Mouse (Mus musculus): ENCODE measurements at regions not wholly inside any gene's neighbourhood (a gene's known extent, or its start where the extent isn't known, plus 50 kb on each side); places are given as distances from the start of the nearest gene placed in this dataset.
A peak's percentile ranks its signal among the peaks of the same experiment; 100 is the strongest.

GRCm38 (mm10) chr2:9553313-9553712 is 327.7 kb upstream of the 4930412O13Rik start:
- Histone ChIP-seq H3K4me3 (no peak overlapping the region), H3K36me3 (no peaks in the 10 kb centered on the region), H3K27ac (no peak overlapping the region), H3K9me3 (no peaks in the 10 kb centered on the region), H3K4me1 (no peaks in the 10 kb centered on the region), H3K9ac (no peak overlapping the region), H3K4me2 (no peak overlapping the region), H3K27me3 (no peaks in the 10 kb centered on the region)
- no peak for ATAC-seq (ENCODE audit: borderline replicate concordance, extremely low read depth, low FRiP score, low TSS enrichment)

GRCm38 (mm10) chr2:9564487-9565043 is 316.5 kb upstream of the 4930412O13Rik start:
- no peak overlapping the region for H3K4me3 ChIP-seq
- H3K9me3 ChIP-seq, result no peaks in the 10 kb centered on the region
- 37% methylated on average over 6 of the region's 6 CpGs for WGBS
- no peaks in the 10 kb centered on the region for H3K4me1 ChIP-seq
- H3K36me3 ChIP-seq, result no peaks in the 10 kb centered on the region
- no peak overlapping the region for H3K4me2 ChIP-seq
- no peak overlapping the region for H3K27ac ChIP-seq
- no peak overlapping the region for H3K9ac ChIP-seq
- no peaks in the 10 kb centered on the region for H3K27me3 ChIP-seq
- no peak for ATAC-seq (ENCODE audit: borderline replicate concordance, extremely low read depth, low FRiP score, low TSS enrichment)

- ATAC-seq (ENCODE audit: borderline replicate concordance, extremely low read depth, low FRiP score, low TSS enrichment), result no peak
- Histone ChIP-seq H3K4me3 (no peak overlapping the region), H3K9me3 (no peaks in the 10 kb centered on the region), H3K27ac (no peak overlapping the region), H3K9ac (no peak overlapping the region), H3K4me2 (no peak overlapping the region), H3K36me3 (no peaks in the 10 kb centered on the region), H3K4me1 (peaks cover 2% of the 10 kb centered on the region; the same call in 1 of the 2 replicates), H3K27me3 (no peaks in the 10 kb centered on the region)
- WGBS, result 78% methylated on average over 4 of the region's 4 CpGs
These were observed 311.8 kb upstream of the 4930412O13Rik start for GRCm38 (mm10) chr2:9569220-9569619.

GRCm38 (mm10) chr2:9574196-9574595 is 306.9 kb upstream of the 4930412O13Rik start:
- H3K27ac ChIP-seq, result peak overlapping the region; percentile 41; the same call in 1 of the 2 replicates
- no peaks in the 10 kb centered on the region for H3K9me3 ChIP-seq
- WGBS, result 39% methylated on average over 6 of the region's 6 CpGs
- H3K36me3 ChIP-seq, result no peaks in the 10 kb centered on the region
- H3K9ac ChIP-seq, result no peak overlapping the region
- no peaks in the 10 kb centered on the region for H3K27me3 ChIP-seq
- no peak overlapping the region for H3K4me2 ChIP-seq
- peaks cover 6% of the 10 kb centered on the region; the same call in 1 of the 2 replicates for H3K4me1 ChIP-seq
- peak; percentile 62; the same call in 1 of the 2 replicates for ATAC-seq (ENCODE audit: borderline replicate concordance, extremely low read depth, low FRiP score, low TSS enrichment)
- H3K4me3 ChIP-seq, result no peak overlapping the region

- 70% methylated on average over 5 of the region's 5 CpGs for WGBS
- Histone ChIP-seq H3K27ac (peak overlapping the region; percentile 41; the same call in 1 of the 2 replicates), H3K9ac (no peak overlapping the region), H3K36me3 (no peaks in the 10 kb centered on the region), H3K4me3 (no peak overlapping the region), H3K4me2 (no peak overlapping the region), H3K4me1 (peaks cover 6% of the 10 kb centered on the region; the same call in 1 of the 2 replicates), H3K9me3 (no peaks in the 10 kb centered on the region), H3K27me3 (no peaks in the 10 kb centered on the region)
- ATAC-seq (ENCODE audit: borderline replicate concordance, extremely low read depth, low FRiP score, low TSS enrichment), result peak; percentile 64; the same call in 1 of the 2 replicates
These were observed 306.4 kb upstream of the 4930412O13Rik start for GRCm38 (mm10) chr2:9574651-9575050.

- H3K4me3 ChIP-seq, result no peak overlapping the region
- no peak for ATAC-seq (ENCODE audit: borderline replicate concordance, extremely low read depth, low FRiP score, low TSS enrichment)
- no peaks in the 10 kb centered on the region for H3K27me3 ChIP-seq
- no peaks in the 10 kb centered on the region for H3K9me3 ChIP-seq
- H3K9ac ChIP-seq, result no peak overlapping the region
- H3K36me3 ChIP-seq, result no peaks in the 10 kb centered on the region
- 77% methylated on average over 4 of the region's 4 CpGs for WGBS
- H3K27ac ChIP-seq, result no peak overlapping the region
- H3K4me1 ChIP-seq, result peaks cover 6% of the 10 kb centered on the region; the same call in 1 of the 2 replicates
- H3K4me2 ChIP-seq, result no peak overlapping the region
These were observed 303.2 kb upstream of the 4930412O13Rik start for GRCm38 (mm10) chr2:9577868-9578267.

- no peaks in the 10 kb centered on the region for H3K36me3 ChIP-seq
- no peaks in the 10 kb centered on the region for H3K27me3 ChIP-seq
- WGBS, result 84% methylated on average over 3 of the region's 3 CpGs
- H3K4me3 ChIP-seq, result no peak overlapping the region
- no peak overlapping the region for H3K4me2 ChIP-seq
- H3K9ac ChIP-seq, result no peak overlapping the region
- no peaks in the 10 kb centered on the region for H3K4me1 ChIP-seq
- no peaks in the 10 kb centered on the region for H3K9me3 ChIP-seq
- ATAC-seq (ENCODE audit: borderline replicate concordance, extremely low read depth, low FRiP score, low TSS enrichment), result no peak
- no peak overlapping the region for H3K27ac ChIP-seq
These were observed 293.7 kb upstream of the 4930412O13Rik start for GRCm38 (mm10) chr2:9587389-9587788.

GRCm38 (mm10) chr2:9589200-9589599 is 291.9 kb upstream of the 4930412O13Rik start:
- Histone ChIP-seq H3K9me3 (no peaks in the 10 kb centered on the region), H3K36me3 (no peaks in the 10 kb centered on the region), H3K27ac (no peak overlapping the region), H3K4me1 (no peaks in the 10 kb centered on the region; the same call in 1 of the 2 replicates), H3K9ac (no peak overlapping the region), H3K27me3 (no peaks in the 10 kb centered on the region), H3K4me3 (no peak overlapping the region), H3K4me2 (no peak overlapping the region)
- no peak for ATAC-seq (ENCODE audit: borderline replicate concordance, extremely low read depth, low FRiP score, low TSS enrichment)

GRCm38 (mm10) chr2:9592531-9592930 is 288.5 kb upstream of the 4930412O13Rik start:
- H3K27ac ChIP-seq, result no peak overlapping the region
- no peaks in the 10 kb centered on the region; the same call in 1 of the 2 replicates for H3K4me1 ChIP-seq
- H3K36me3 ChIP-seq, result no peaks in the 10 kb centered on the region
- H3K4me2 ChIP-seq, result no peak overlapping the region
- 100% methylated on average over 1 of the region's 1 CpGs for WGBS
- ATAC-seq (ENCODE audit: borderline replicate concordance, extremely low read depth, low FRiP score, low TSS enrichment), result no peak
- H3K4me3 ChIP-seq, result no peak overlapping the region
- no peaks in the 10 kb centered on the region for H3K9me3 ChIP-seq
- H3K9ac ChIP-seq, result no peak overlapping the region
- no peaks in the 10 kb centered on the region for H3K27me3 ChIP-seq

- Histone ChIP-seq H3K27ac (no peak overlapping the region), H3K9me3 (no peaks in the 10 kb centered on the region), H3K36me3 (no peaks in the 10 kb centered on the region), H3K4me2 (no peak overlapping the region), H3K9ac (no peak overlapping the region), H3K4me3 (no peak overlapping the region), H3K4me1 (no peaks in the 10 kb centered on the region; the same call in 1 of the 2 replicates), H3K27me3 (no peaks in the 10 kb centered on the region)
- 28% methylated on average over 10 of the region's 10 CpGs for WGBS
- ATAC-seq (ENCODE audit: borderline replicate concordance, extremely low read depth, low FRiP score, low TSS enrichment), result no peak
These were observed 287.1 kb upstream of the 4930412O13Rik start for GRCm38 (mm10) chr2:9593931-9594330.

- Histone ChIP-seq H3K9ac (no peak overlapping the region), H3K27ac (no peak overlapping the region), H3K4me1 (no peaks in the 10 kb centered on the region; the same call in 1 of the 2 replicates), H3K36me3 (no peaks in the 10 kb centered on the region), H3K4me3 (no peak overlapping the region), H3K4me2 (no peak overlapping the region), H3K9me3 (no peaks in the 10 kb centered on the region), H3K27me3 (no peaks in the 10 kb centered on the region)
- WGBS, result 68% methylated on average over 8 of the region's 8 CpGs
- ATAC-seq (ENCODE audit: borderline replicate concordance, extremely low read depth, low FRiP score, low TSS enrichment), result no peak
These were observed 285.7 kb upstream of the 4930412O13Rik start for GRCm38 (mm10) chr2:9595236-9595850.

- WGBS, result 45% methylated on average over 12 of the region's 12 CpGs
- no peak for ATAC-seq (ENCODE audit: borderline replicate concordance, extremely low read depth, low FRiP score, low TSS enrichment)
These were observed 284.9 kb upstream of the 4930412O13Rik start for GRCm38 (mm10) chr2:9596135-9596534.

More at GRCm38 (mm10) chr2:9596135-9596534, 284.9 kb upstream of the 4930412O13Rik start:
- Histone ChIP-seq H3K9me3 (no peaks in the 10 kb centered on the region), H3K4me3 (no peak overlapping the region), H3K36me3 (no peaks in the 10 kb centered on the region), H3K4me2 (no peak overlapping the region), H3K27ac (no peak overlapping the region), H3K9ac (no peak overlapping the region), H3K4me1 (no peaks in the 10 kb centered on the region; the same call in 1 of the 2 replicates), H3K27me3 (no peaks in the 10 kb centered on the region)

Measured in lung, embryonic 15.5 days (tissue).